ENCODE assay signal across 8 mouse cellular contexts in genomic region chr11:85842596-85843346, GRCm38 (mm10). TPM values are rescaled to one million over a fixed set of nuclear protein-coding genes. Genes with fewer than 3 reads are reported as not detected.
DNase-seq lines count a peak whose midpoint lies in the region; ATAC-seq and TF ChIP-seq lines count a peak whose summit lies in the region.

No protein-coding gene starts in this region.

- peaks cover 96% of the 10 kb centered on the region for H3K27me3 ChIP-seq in hindbrain, embryonic 10.5 days (ENCODE audit: insufficient read depth, poor library complexity, severe bottlenecking)
- H3K27me3 ChIP-seq in liver, embryonic 12.5 days (replicated peaks): peaks cover 99% of the 10 kb centered on the region
- peaks cover 36% of the 10 kb centered on the region for H3K27me3 ChIP-seq in stomach, embryonic 15.5 days (replicated peaks)
- H3K27me3 ChIP-seq in thymus, adult 2 months (ENCODE audit: control insufficient read depth, insufficient read depth, low read length): peaks cover 41% of the 10 kb centered on the region

- WGBS in hindbrain, embryonic 10.5 days: 6% methylated on average over 24 of the region's 24 CpGs
- 6% methylated on average over 24 of the region's 24 CpGs for WGBS in liver, embryonic 12.5 days (ENCODE audit: insufficient replicate concordance)
- 14% methylated on average over 24 of the region's 24 CpGs for WGBS in stomach, embryonic 15.5 days
- WGBS in thymus, adult 2 months: 18% methylated on average over 24 of the region's 24 CpGs

- TF ChIP-seq CTCF in gastrocnemius, adult 2 months (IDR thresholded peaks at IDR 0.05): no peak
- no peak for TF ChIP-seq CTCF in thymus, adult 2 months (IDR thresholded peaks at IDR 0.05; ENCODE audit: borderline replicate concordance, control insufficient read depth, extremely low read depth, insufficient read depth, low read length, poor library complexity)

- peak overlapping the region; percentile 81 for H3K4me2 ChIP-seq in liver, embryonic 12.5 days
- H3K4me2 ChIP-seq in stomach, embryonic 15.5 days: peak overlapping the region; percentile 95

- DNase-seq in gastrocnemius, adult 2 months: no peak
- DNase-seq in gastrocnemius, adult 18-20 months (ENCODE audit: low spot score): no peak
- no peak for DNase-seq in ES-E14 (ENCODE audit: low read depth, low spot score)
- DNase-seq in hindbrain, embryonic 10.5 days (ENCODE audit: low spot score): no peak
- DNase-seq in cerebellum, adult 9-11 months: no peak
- DNase-seq in thymus, adult 2 months: no peak

- H3K9ac ChIP-seq in ES-E14 (ENCODE audit: insufficient read depth, low read depth, low read length, poor library complexity, severe bottlenecking): no peak overlapping the region
- no peak overlapping the region for H3K9ac ChIP-seq in liver, embryonic 12.5 days
- peak overlapping the region; percentile 6; the same call in 1 of the 2 replicates for H3K9ac ChIP-seq in stomach, embryonic 15.5 days

- no peak for TF ChIP-seq POLR2A in thymus, adult 2 months (IDR thresholded peaks at IDR 0.05; ENCODE audit: control insufficient read depth, extremely low read depth, insufficient read depth, low read length, poor library complexity)

- intact Hi-C loops in gastrocnemius, adult 2 months (cut with DNase I): loop anchor here (2.0 to 10.0 kb wide), 5 partner anchors 222 to 460 kb away; no protein-coding TSS in a partner anchor

- in situ Hi-C loops in ES-E14 (cut with MboI; ENCODE audit: low sequenced_read_pairs in 2 of 2, unreplicated experiment in 2 of 2): loop anchor here in 1 of 2 experiments (5.0 kb wide), 1 partner anchor 45 kb away; the partner anchor contains the start of gene Tbx4

- H3K9me3 ChIP-seq in ES-E14 (ENCODE audit: control insufficient read depth, insufficient read depth, low read depth, low read length): no peaks in the 10 kb centered on the region
- H3K9me3 ChIP-seq in hindbrain, embryonic 10.5 days: no peaks in the 10 kb centered on the region
- H3K9me3 ChIP-seq in liver, embryonic 12.5 days (replicated peaks): no peaks in the 10 kb centered on the region
- no peaks in the 10 kb centered on the region for H3K9me3 ChIP-seq in stomach, embryonic 15.5 days

- ATAC-seq in liver, embryonic 12.5 days: no peak
- ATAC-seq in stomach, embryonic 15.5 days (ENCODE audit: insufficient read depth, low FRiP score, low read depth): no peak

- H3K36me3 ChIP-seq in ES-E14 (ENCODE audit: control insufficient read depth, insufficient read depth, low read length, poor library complexity, severe bottlenecking): no peaks in the 10 kb centered on the region
- 0 out of 2 replicates have a peak, but pooled peaks cover 6% of the 10 kb centered on the region for H3K36me3 ChIP-seq in hindbrain, embryonic 10.5 days
- H3K36me3 ChIP-seq in liver, embryonic 12.5 days: no peaks in the 10 kb centered on the region
- H3K36me3 ChIP-seq in stomach, embryonic 15.5 days: no peaks in the 10 kb centered on the region
- H3K36me3 ChIP-seq in thymus, adult 2 months (ENCODE audit: control insufficient read depth, insufficient read depth, low read length): no peaks in the 10 kb centered on the region

- peaks cover 0 to 4% of the 10 kb centered on the region in 2 experiments; a peak in 1 of 4 replicates for H3K4me1 ChIP-seq in ES-E14 (ENCODE audit: control insufficient read depth in 2 of 2, insufficient read depth in 2 of 2, low read length in 2 of 2, poor library complexity in 1 of 2)
- H3K4me1 ChIP-seq in hindbrain, embryonic 10.5 days (replicated peaks): peaks cover 60% of the 10 kb centered on the region
- peaks cover 43% of the 10 kb centered on the region for H3K4me1 ChIP-seq in liver, embryonic 12.5 days
- peaks cover 30% of the 10 kb centered on the region for H3K4me1 ChIP-seq in stomach, embryonic 15.5 days
- H3K4me1 ChIP-seq in thymus, adult 2 months (replicated peaks; ENCODE audit: control insufficient read depth, insufficient read depth, low read length): peaks cover 7% of the 10 kb centered on the region; the same call in 1 of the 2 replicates

- peak overlapping the region; percentile 79 for H3K4me3 ChIP-seq in gastrocnemius, adult 2 months
- peak overlapping the region; percentile 69 to 78; a peak in 2 of 4 replicates for H3K4me3 ChIP-seq in ES-E14 (ENCODE audit: insufficient read depth in 1 of 2, low read depth in 1 of 2, low read length in 2 of 2, poor library complexity in 1 of 2, severe bottlenecking in 1 of 2)
- H3K4me3 ChIP-seq in hindbrain, embryonic 10.5 days: peak overlapping the region; percentile 60
- H3K4me3 ChIP-seq in liver, embryonic 12.5 days: peak overlapping the region; percentile 51
- peak overlapping the region; percentile 56 for H3K4me3 ChIP-seq in stomach, embryonic 15.5 days (replicated peaks)
- no peak overlapping the region for H3K4me3 ChIP-seq in thymus, adult 2 months (ENCODE audit: control insufficient read depth, insufficient read depth, low read length)

- H3K27ac ChIP-seq in gastrocnemius, adult 2 months: peak overlapping the region; percentile 80
- no peak overlapping the region for H3K27ac ChIP-seq in ES-E14 (ENCODE audit: insufficient read depth, low read depth, low read length, poor library complexity, severe bottlenecking)
- peak overlapping the region; percentile 80 for H3K27ac ChIP-seq in hindbrain, embryonic 10.5 days
- H3K27ac ChIP-seq in liver, embryonic 12.5 days: no peak overlapping the region
- peak overlapping the region; percentile 73; the same call in 1 of the 2 replicates for H3K27ac ChIP-seq in stomach, embryonic 15.5 days
- H3K27ac ChIP-seq in thymus, adult 2 months (ENCODE audit: control insufficient read depth, insufficient read depth, low read length): no peak overlapping the region

TF ChIP-seq in ES-E14, 5 proteins besides CTCF, POLR2A, EP300 and RAD21:
- TF ChIP-seq ZC3H11A (IDR thresholded peaks at IDR 0.05; ENCODE audit: borderline replicate concordance, low read depth, low read length): no peak
- no peak for TF ChIP-seq CHD2 (IDR thresholded peaks at IDR 0.05; ENCODE audit: low read depth, low read length)
- TF ChIP-seq MAFK (IDR thresholded peaks at IDR 0.05; ENCODE audit: insufficient read depth, low read depth, low read length): no peak
- no peak for TF ChIP-seq HCFC1 (IDR thresholded peaks at IDR 0.05; ENCODE audit: borderline replicate concordance, insufficient read depth, low read length)
- TF ChIP-seq ZNF384 (IDR thresholded peaks at IDR 0.05; ENCODE audit: low read depth, low read length): no peak

RNA-seq across cellular contexts. Expression of gene Gm11444, which starts 7.4 kb away (rescaled TPM):
- total RNA-seq in gastrocnemius, adult 2 months (2021): not detected
- not detected for total RNA-seq in gastrocnemius, adult 18-20 months (2021)
- total RNA-seq in ES-E14 (2012; rRNA removed): not detected in 2 replicates
- polyA plus RNA-seq in hindbrain, embryonic 10.5 days (2016; fragmentation: Nextera tagmentation; extraction: Ambion mirVana): not detected in 2 replicates
- polyA plus RNA-seq in liver, embryonic 12.5 days (2016; fragmentation: Nextera tagmentation; extraction: Ambion mirVana): not detected in 2 replicates
- polyA plus RNA-seq in stomach, embryonic 15.5 days (2015; fragmentation: Nextera tagmentation; extraction: Ambion mirVana): not detected in 2 replicates
- polyA plus RNA-seq in thymus, adult 2 months (2012; rRNA removed): not detected in 2 replicates

RNA-seq across cellular contexts. Expression of gene Tbx2, which starts 10.4 kb away (rescaled TPM):
- total RNA-seq in gastrocnemius, adult 2 months (2021): 1 to 10 TPM; 1.7 to 3.6 TPM
- total RNA-seq in gastrocnemius, adult 18-20 months (2021): 1 to 10 TPM; 1.3 to 1.7 TPM
- 0.48 and 0.80 TPM in 2 replicates for total RNA-seq in ES-E14 (2012; rRNA removed)
- 1.5 and 3.1 TPM in 2 replicates for polyA plus RNA-seq in hindbrain, embryonic 10.5 days (2016; fragmentation: Nextera tagmentation; extraction: Ambion mirVana)
- polyA plus RNA-seq in liver, embryonic 12.5 days (2016; fragmentation: Nextera tagmentation; extraction: Ambion mirVana): 1.1 and 1.4 TPM in 2 replicates
- 6.0 and 6.6 TPM in 2 replicates for polyA plus RNA-seq in stomach, embryonic 15.5 days (2015; fragmentation: Nextera tagmentation; extraction: Ambion mirVana)
- 2.7 and 3.5 TPM in 2 replicates for polyA plus RNA-seq in thymus, adult 2 months (2012; rRNA removed)

RNA-seq across cellular contexts. Expression of gene Tbx4, which starts 43.5 kb away (rescaled TPM):
- total RNA-seq in gastrocnemius, adult 2 months (2021): 1 to 10 TPM in 1 of 2 experiments, under 1 TPM in 1; 0.87 to 1.8 TPM
- total RNA-seq in gastrocnemius, adult 18-20 months (2021): 1 to 10 TPM; 1.3 to 1.4 TPM
- 0.76 and 0.85 TPM in 2 replicates for total RNA-seq in ES-E14 (2012; rRNA removed)
- 0.09 and 0.22 TPM in 2 replicates for polyA plus RNA-seq in hindbrain, embryonic 10.5 days (2016; fragmentation: Nextera tagmentation; extraction: Ambion mirVana)
- 0.12 and 0.35 TPM in 2 replicates for polyA plus RNA-seq in liver, embryonic 12.5 days (2016; fragmentation: Nextera tagmentation; extraction: Ambion mirVana)
- polyA plus RNA-seq in stomach, embryonic 15.5 days (2015; fragmentation: Nextera tagmentation; extraction: Ambion mirVana): 0.28 and 0.30 TPM in 2 replicates
- polyA plus RNA-seq in thymus, adult 2 months (2012; rRNA removed): 0.06 and 0.08 TPM in 2 replicates

Comparison
In these comparisons a context has a peak if more than half of its experiments do, and no peak if none do; other contexts are left out.
1. H3K27ac ChIP-seq: peak in gastrocnemius, adult 2 months (single experiment), hindbrain, embryonic 10.5 days (single experiment) and stomach, embryonic 15.5 days (single experiment); none in ES-E14 (single experiment), liver, embryonic 12.5 days (single experiment) and thymus, adult 2 months (single experiment).